Mouse (Mus musculus) cerebellum, adult 2 months (tissue): ENCODE measurements around the gene Rhpn2. TPM values are rescaled to one million over a fixed set of nuclear protein-coding genes. Genes with fewer than 3 reads are reported as not detected.

Source experiments
- DNase-seq, 2 experiments: peaks; one replicate each; pipeline ENCODE4 v3.0.0; 2021
- H3K27ac ChIP-seq: fragments of 200-500 bp; 2 replicates; pipeline ENCODE4 v1.5.1; 2012; ENCODE audit warnings: low read length, control low read depth, inconsistent platforms; ENCODE audit not compliant: insufficient read depth
- H3K27me3 ChIP-seq: fragments of 200-500 bp; 2 replicates; pipeline ENCODE4 v1.6.1; 2012; ENCODE audit warnings: inconsistent platforms, mild to moderate bottlenecking, low read length, moderate library complexity; ENCODE audit not compliant: control insufficient read depth, insufficient read depth
- H3K4me1 ChIP-seq: fragments of 200-500 bp; 2 replicates; pipeline ENCODE4 v1.6.1; 2011; ENCODE audit warnings: low read length; ENCODE audit not compliant: control insufficient read depth, insufficient read depth
- H3K4me3 ChIP-seq: fragments of 200-500 bp; replicated peaks from 2 replicates; pipeline ENCODE3; 2011; ENCODE audit warnings: mild to moderate bottlenecking, low read depth, low read length, control low read depth; ENCODE audit not compliant: insufficient read depth
- CTCF ChIP-seq: fragments of 200-500 bp; IDR thresholded peaks from 2 replicates; pipeline ENCODE4 v1.5.1; 2011; ENCODE audit warnings: low read depth, mild to moderate bottlenecking, control low read depth, low read length, moderate library complexity, borderline replicate concordance; ENCODE audit not compliant: insufficient read depth
- POLR2A ChIP-seq: fragments of 200-500 bp; IDR thresholded peaks from 2 replicates; pipeline ENCODE4 v1.6.1; 2011; ENCODE audit warnings: low read length, control low read depth, borderline replicate concordance; ENCODE audit not compliant: insufficient read depth
- WGBS: fragments of 180-500 bp; shearing (Covaris S2); methylation state at CpG from one replicate; pipeline ENCODE4 v1.1.7; 2018; 5-methylcytosine and 5-hydroxymethylcytosine counted together
- polyA plus RNA-seq: library from polyadenylated mRNA; depleted of rRNA; stranded (reverse); fragments of >200 nt; gene quantifications from 2 replicates; pipeline ENCODE4 v1.2.3, GENCODE M21; 2012

Gene Rhpn2
- polyA plus RNA-seq, 1 experiment: 10.1 TPM

DNA sequence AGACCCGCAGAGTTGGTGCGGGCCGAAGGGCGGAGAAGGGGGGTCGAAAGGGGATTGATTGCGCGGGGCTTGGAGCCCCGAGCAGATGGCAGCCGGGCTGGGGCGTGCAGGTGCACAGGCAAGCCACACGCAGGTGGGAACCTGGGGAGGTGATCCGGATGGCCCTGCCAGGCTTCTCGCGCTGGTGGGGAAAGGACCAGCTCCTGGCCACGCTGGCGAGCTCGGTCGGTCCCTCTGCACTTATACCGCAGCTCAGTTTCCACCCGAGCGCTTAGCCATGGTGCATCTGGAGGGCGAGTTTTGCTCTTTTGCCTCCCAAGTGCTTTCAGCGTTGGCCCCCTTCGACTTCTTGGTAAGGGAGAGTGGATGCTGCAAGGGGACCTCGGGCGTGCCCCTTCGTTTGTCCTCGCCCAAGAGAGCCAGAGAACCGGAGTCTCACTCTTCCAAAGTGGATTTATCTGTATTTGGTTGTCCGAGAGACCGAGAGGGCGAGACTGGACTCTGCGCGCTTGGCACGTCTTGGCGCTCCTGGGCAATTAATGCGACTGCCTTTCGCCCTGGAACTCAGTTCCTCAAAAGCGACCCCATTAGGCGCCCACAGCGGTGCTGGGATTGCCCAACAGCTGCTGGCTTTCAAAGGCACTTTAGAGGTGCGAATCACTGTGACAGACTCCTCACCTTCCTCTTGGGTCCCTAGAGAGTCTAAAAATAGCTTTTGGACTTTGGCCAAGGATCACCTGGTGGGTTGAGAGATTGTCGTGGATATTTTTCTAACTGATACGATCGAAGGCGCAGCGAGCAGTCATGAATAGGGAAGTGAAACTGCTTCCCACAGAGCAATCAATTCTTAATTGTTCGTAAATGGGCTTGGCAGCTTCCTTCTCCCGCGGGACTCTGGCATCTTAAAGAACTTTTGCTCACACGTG is 820 bp downstream of the Rhpn2 start:
- no peak overlapping the region for H3K27ac ChIP-seq
- under 1% methylated on average over 51 of the region's 51 CpGs for WGBS
- H3K4me1 ChIP-seq: no peaks in the 10 kb centered on the region
- no peaks in the 10 kb centered on the region for H3K27me3 ChIP-seq
- TF ChIP-seq CTCF (no peak), POLR2A (no peak)
- peak overlapping the region; percentile 66 for H3K4me3 ChIP-seq
- DNase-seq: peak; percentile 25 to 56

DNA sequence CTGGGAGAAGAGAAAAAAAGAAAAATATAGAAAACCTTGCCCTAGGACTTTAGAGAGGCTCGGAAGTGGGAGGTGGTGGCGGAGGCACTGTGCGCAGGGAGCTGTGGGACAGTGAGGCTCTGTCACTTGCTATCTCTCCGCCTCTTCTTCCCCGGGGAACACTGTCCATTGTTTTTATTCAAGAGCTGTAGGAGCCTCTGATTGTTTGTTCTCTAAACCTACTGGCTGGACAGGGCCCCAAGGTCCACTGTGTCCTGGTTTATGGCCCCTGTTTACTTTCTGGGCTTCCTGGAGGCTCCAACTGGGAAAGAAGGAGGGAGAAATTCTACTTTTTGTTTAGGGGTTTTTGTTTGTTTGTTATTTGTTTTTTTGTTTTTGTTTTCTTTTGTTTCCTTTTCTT is 6.2 kb downstream of the Rhpn2 start:
- H3K4me3 ChIP-seq: no peak overlapping the region
- WGBS: 64% methylated on average over 5 of the region's 5 CpGs
- H3K27ac ChIP-seq: no peak overlapping the region
- H3K4me1 ChIP-seq: no peaks in the 10 kb centered on the region
- DNase-seq: peak in 1 of 2 experiments; percentile 11
- no peaks in the 10 kb centered on the region for H3K27me3 ChIP-seq
- no peak for TF ChIP-seq POLR2A

DNA sequence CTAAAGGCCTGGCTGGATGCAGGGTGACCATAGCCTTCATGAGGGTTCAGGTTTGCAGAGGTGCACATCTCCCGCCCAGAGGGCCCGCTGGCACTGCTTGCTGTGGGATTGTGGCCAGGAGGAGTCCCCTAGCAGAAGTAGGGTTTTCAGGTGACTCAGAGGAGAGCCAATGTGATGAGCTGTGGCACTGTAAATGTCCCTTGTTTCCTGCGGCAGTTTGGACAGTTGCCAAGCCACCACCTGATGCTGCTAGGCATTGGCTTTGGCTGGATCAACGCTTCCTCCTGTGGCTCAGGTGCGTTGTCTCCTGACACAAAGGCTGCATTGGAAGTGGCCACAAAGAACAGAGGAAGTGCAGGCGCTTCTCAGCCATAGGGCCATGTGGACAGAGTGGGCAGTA is 7.3 kb downstream of the Rhpn2 start:
- peak; percentile 15 for DNase-seq
- H3K27me3 ChIP-seq: no peaks in the 10 kb centered on the region
- no peak overlapping the region for H3K4me3 ChIP-seq
- no peak for TF ChIP-seq POLR2A
- H3K4me1 ChIP-seq: no peaks in the 10 kb centered on the region
- WGBS: 54% methylated on average over 6 of the region's 6 CpGs
- H3K27ac ChIP-seq: no peak overlapping the region; the same call in 1 of the 2 replicates

DNA sequence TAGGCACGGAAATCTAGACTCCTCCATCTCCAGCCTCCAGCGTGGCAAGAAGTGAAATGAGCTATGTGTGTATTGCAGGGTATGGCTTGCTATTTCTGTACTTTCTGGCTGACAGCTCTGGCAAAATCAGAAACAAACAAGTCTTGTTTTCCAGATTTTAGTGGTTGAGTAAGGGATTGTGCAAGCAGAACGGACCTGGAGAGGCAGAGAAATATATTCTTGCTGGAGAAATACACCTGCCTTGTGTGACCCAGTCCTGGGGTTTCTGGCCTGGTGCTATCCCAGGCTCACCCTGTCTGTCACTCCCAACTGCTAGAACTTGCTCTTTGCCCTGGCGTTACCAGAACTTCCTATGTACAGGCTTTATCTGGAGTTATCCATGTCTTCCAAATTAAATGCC is 8.5 kb downstream of the Rhpn2 start:
- DNase-seq: no peak
- no peak for TF ChIP-seq POLR2A
- TF ChIP-seq CTCF: no peak
- H3K4me1 ChIP-seq: no peaks in the 10 kb centered on the region
- H3K27me3 ChIP-seq: no peaks in the 10 kb centered on the region
- peak overlapping the region; percentile 13; the same call in 1 of the 2 replicates for H3K27ac ChIP-seq
- no peak overlapping the region for H3K4me3 ChIP-seq
- 82% methylated on average over 4 of the region's 4 CpGs for whole genome bisulfite sequencing

DNA sequence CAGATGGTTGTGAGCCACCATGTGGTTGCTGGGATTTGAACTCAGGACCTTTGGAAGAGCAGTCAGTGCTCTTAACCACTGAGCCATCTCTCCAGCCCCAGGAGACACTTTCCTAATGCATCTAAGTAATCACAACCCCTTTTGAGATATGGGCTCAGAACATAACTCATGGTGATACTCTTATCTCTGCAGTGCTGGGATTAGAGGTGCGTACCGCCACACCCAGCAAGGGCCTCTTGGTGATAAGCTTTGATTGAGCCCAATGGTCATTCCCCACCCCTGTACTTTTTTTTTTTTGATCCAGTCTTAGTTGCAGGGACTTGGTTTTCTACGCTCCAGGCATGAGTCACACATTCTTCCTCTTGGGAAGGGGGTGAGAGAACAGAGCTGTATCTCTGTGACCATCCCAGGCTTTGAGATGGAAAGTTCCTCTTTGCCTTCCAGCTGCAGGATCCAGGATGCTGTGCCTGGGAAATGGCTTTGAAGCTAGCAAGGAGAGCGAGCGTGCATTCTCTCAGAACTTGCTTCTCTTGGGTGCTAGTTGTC is 10.9 kb downstream of the Rhpn2 start:
- 97% methylated on average over 5 of the region's 5 CpGs for WGBS
- Histone ChIP-seq H3K27ac (no peak overlapping the region), H3K4me3 (no peak overlapping the region), H3K27me3 (no peaks in the 10 kb centered on the region), H3K4me1 (no peaks in the 10 kb centered on the region)
- no peak for DNase-seq
- TF ChIP-seq POLR2A (no peak), CTCF (no peak)

DNA sequence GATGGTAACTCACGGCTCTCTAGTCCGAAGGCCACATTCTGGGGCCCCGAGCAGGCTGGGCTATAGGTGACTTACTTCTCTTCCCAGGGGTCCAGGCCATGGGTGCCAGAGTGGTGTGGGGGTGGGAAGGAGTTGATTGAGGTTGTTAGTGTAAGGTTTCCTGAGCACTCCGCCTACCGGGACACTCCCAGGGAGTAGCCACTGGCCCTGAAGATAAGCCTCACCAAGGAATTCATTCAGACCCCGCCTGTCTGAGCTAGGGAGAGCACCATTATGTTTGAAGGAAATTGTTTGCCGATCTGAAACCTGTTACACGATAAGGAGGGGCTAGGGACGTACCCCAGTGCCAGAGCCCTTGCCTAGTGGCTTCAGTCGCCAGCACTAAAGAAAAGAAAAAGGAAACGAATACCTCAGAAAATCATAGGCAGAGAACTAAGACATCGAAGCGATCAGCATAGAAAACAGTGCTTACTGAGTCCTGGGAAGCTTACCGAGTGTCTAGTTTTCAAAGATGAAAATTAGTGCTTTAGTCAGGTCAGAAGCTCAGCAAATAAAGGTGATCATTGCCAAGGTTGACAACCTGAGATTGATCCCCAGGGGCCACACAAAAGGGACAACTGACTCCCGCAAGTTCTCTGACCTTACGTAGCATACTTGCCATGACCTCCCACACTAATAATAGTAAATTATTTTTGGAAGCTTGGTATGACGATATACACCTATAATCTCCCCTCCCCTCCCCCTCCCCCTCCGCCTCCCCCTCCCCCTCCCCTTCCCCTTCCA is 14.1 kb downstream of the Rhpn2 start:
- no peaks in the 10 kb centered on the region for H3K4me1 ChIP-seq
- DNase-seq: no peak
- no peak overlapping the region for H3K4me3 ChIP-seq
- TF ChIP-seq CTCF (no peak), POLR2A (no peak)
- H3K27ac ChIP-seq: no peak overlapping the region
- H3K27me3 ChIP-seq: no peaks in the 10 kb centered on the region
- WGBS: 79% methylated on average over 18 of the region's 18 CpGs

DNA sequence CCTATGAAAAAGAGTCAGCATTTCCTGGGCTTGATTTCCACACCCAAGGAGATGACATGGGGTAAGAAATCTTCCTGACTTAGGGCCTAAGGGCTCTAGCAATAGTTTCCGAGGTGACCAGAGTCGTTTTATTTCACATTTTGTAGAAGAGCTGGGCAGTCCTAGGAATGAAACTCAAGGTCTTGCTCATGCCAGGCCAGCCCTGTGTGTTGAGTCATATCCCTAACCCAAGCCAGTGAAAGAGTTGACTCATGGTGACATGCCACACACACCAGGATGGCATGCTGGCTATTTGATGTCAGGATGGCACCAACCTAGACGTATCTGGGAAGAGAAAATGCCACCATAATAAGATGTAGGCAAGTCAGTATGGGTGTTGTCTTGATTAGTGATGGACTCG is 15.1 kb downstream of the Rhpn2 start:
- Histone ChIP-seq H3K27me3 (no peaks in the 10 kb centered on the region), H3K4me1 (no peaks in the 10 kb centered on the region), H3K4me3 (no peak overlapping the region), H3K27ac (no peak overlapping the region)
- no peak for DNase-seq
- TF ChIP-seq POLR2A (no peak), CTCF (no peak)
- 71% methylated on average over 4 of the region's 4 CpGs for WGBS
